Mouse (Mus musculus): ENCODE data around the gene Nmur1. TPM values are rescaled to one million over a fixed set of nuclear protein-coding genes. Genes with fewer than 3 reads are reported as not detected.

Nmur1 gene
- polyA plus RNA-seq, 1 experiment from 2014 or later: not detected

GRCm38 (mm10) chr1:86400096-86400754 is 25.8 kb downstream of the Nmur1 start:
- no peak overlapping the region for H3K9ac ChIP-seq
- no peak overlapping the region for H3K27ac ChIP-seq
- H3K27me3 ChIP-seq: no peaks in the 10 kb centered on the region
- no peak overlapping the region for H3K4me3 ChIP-seq (replicated peaks)
- ATAC-seq (replicated peaks; ENCODE audit: low FRiP score): no peak
- 0 out of 2 replicates have a peak, but pooled peaks cover 4% of the 10 kb centered on the region for H3K9me3 ChIP-seq (replicated peaks)
- no peaks in the 10 kb centered on the region for H3K4me1 ChIP-seq
- WGBS: 64% methylated on average over 8 of the region's 8 CpGs
- H3K36me3 ChIP-seq: no peaks in the 10 kb centered on the region
- no peak overlapping the region for H3K4me2 ChIP-seq

GRCm38 (mm10) chr1:86399322-86399721 is 26.7 kb downstream of the Nmur1 start:
- H3K4me2 ChIP-seq: no peak overlapping the region
- H3K9ac ChIP-seq: no peak overlapping the region
- no peak overlapping the region for H3K4me3 ChIP-seq (replicated peaks)
- no peak for ATAC-seq (replicated peaks; ENCODE audit: low FRiP score)
- H3K9me3 ChIP-seq (replicated peaks): no peaks in the 10 kb centered on the region
- H3K36me3 ChIP-seq: no peaks in the 10 kb centered on the region
- no peaks in the 10 kb centered on the region for H3K4me1 ChIP-seq
- no peaks in the 10 kb centered on the region for H3K27me3 ChIP-seq
- WGBS: 75% methylated on average over 2 of the region's 3 CpGs
- no peak overlapping the region for H3K27ac ChIP-seq

GRCm38 (mm10) chr1:86398222-86398621 is 27.8 kb downstream of the Nmur1 start:
- no peaks in the 10 kb centered on the region for H3K9me3 ChIP-seq (replicated peaks)
- no peaks in the 10 kb centered on the region for H3K36me3 ChIP-seq
- H3K27ac ChIP-seq: no peak overlapping the region
- no peak overlapping the region for H3K9ac ChIP-seq
- H3K4me1 ChIP-seq: 0 out of 2 replicates have a peak, but pooled peaks cover 3% of the 10 kb centered on the region
- no peaks in the 10 kb centered on the region for H3K27me3 ChIP-seq
- H3K4me2 ChIP-seq: no peak overlapping the region
- H3K4me3 ChIP-seq (replicated peaks): no peak overlapping the region
- no peak for ATAC-seq (replicated peaks; ENCODE audit: low FRiP score)
- 47% methylated on average over 7 of the region's 7 CpGs for WGBS

GRCm38 (mm10) chr1:86397621-86398020 is 28.4 kb downstream of the Nmur1 start:
- H3K4me2 ChIP-seq: no peak overlapping the region
- 75% methylated on average over 8 of the region's 8 CpGs for WGBS
- H3K27me3 ChIP-seq: no peaks in the 10 kb centered on the region
- no peak overlapping the region for H3K4me3 ChIP-seq (replicated peaks)
- H3K4me1 ChIP-seq: 0 out of 2 replicates have a peak, but pooled peaks cover 3% of the 10 kb centered on the region
- no peaks in the 10 kb centered on the region for H3K36me3 ChIP-seq
- H3K27ac ChIP-seq: no peak overlapping the region
- H3K9ac ChIP-seq: no peak overlapping the region
- no peak for ATAC-seq (replicated peaks; ENCODE audit: low FRiP score)
- H3K9me3 ChIP-seq (replicated peaks): no peaks in the 10 kb centered on the region

- ATAC-seq (replicated peaks; ENCODE audit: low FRiP score): no peak
- 74% methylated on average over 7 of the region's 7 CpGs for WGBS
Observed at GRCm38 (mm10) chr1:86395897-86396296, 30.1 kb downstream of the Nmur1 start.

GRCm38 (mm10) chr1:86394246-86394645 is 31.8 kb downstream of the Nmur1 start:
- WGBS: 77% methylated on average over 3 of the region's 3 CpGs
- H3K4me2 ChIP-seq: no peak overlapping the region
- H3K27ac ChIP-seq: no peak overlapping the region
- no peak overlapping the region for H3K9ac ChIP-seq
- no peaks in the 10 kb centered on the region for H3K27me3 ChIP-seq
- no peak overlapping the region for H3K4me3 ChIP-seq (replicated peaks)
- no peaks in the 10 kb centered on the region for H3K9me3 ChIP-seq (replicated peaks)
- 0 out of 2 replicates have a peak, but pooled peaks cover 3% of the 10 kb centered on the region for H3K4me1 ChIP-seq
- H3K36me3 ChIP-seq: no peaks in the 10 kb centered on the region
- no peak for ATAC-seq (replicated peaks; ENCODE audit: low FRiP score)

More at GRCm38 (mm10) chr1:86395897-86396296, 30.1 kb downstream of the Nmur1 start:
- Histone ChIP-seq H3K9ac (no peak overlapping the region), H3K4me1 (0 out of 2 replicates have a peak, but pooled peaks cover 3% of the 10 kb centered on the region), H3K4me2 (no peak overlapping the region), H3K27me3 (no peaks in the 10 kb centered on the region), H3K9me3 (replicated peaks) (no peaks in the 10 kb centered on the region), H3K27ac (no peak overlapping the region), H3K4me3 (replicated peaks) (no peak overlapping the region), H3K36me3 (no peaks in the 10 kb centered on the region)

- Histone ChIP-seq H3K9me3 (replicated peaks) (no peaks in the 10 kb centered on the region), H3K4me1 (0 out of 2 replicates have a peak, but pooled peaks cover 3% of the 10 kb centered on the region), H3K27me3 (no peaks in the 10 kb centered on the region), H3K36me3 (no peaks in the 10 kb centered on the region), H3K9ac (no peak overlapping the region), H3K4me2 (no peak overlapping the region), H3K27ac (no peak overlapping the region), H3K4me3 (replicated peaks) (no peak overlapping the region)
- 75% methylated on average over 3 of the region's 3 CpGs for WGBS
- no peak for ATAC-seq (replicated peaks; ENCODE audit: low FRiP score)
Observed at GRCm38 (mm10) chr1:86393219-86393618, 32.8 kb downstream of the Nmur1 start.

- no peak for ATAC-seq (replicated peaks; ENCODE audit: low FRiP score)
- H3K9me3 ChIP-seq (replicated peaks): no peaks in the 10 kb centered on the region
- no peak overlapping the region for H3K27ac ChIP-seq
- H3K4me2 ChIP-seq: no peak overlapping the region
- 54% methylated on average over 2 of the region's 2 CpGs for WGBS
- H3K4me3 ChIP-seq (replicated peaks): no peak overlapping the region
- H3K27me3 ChIP-seq: no peaks in the 10 kb centered on the region
- H3K4me1 ChIP-seq: 0 out of 2 replicates have a peak, but pooled peaks cover 3% of the 10 kb centered on the region
- H3K9ac ChIP-seq: no peak overlapping the region
- no peaks in the 10 kb centered on the region for H3K36me3 ChIP-seq
Observed at GRCm38 (mm10) chr1:86391425-86391824, 34.6 kb downstream of the Nmur1 start.

- Histone ChIP-seq H3K36me3 (no peaks in the 10 kb centered on the region), H3K4me1 (0 out of 2 replicates have a peak, but pooled peaks cover 3% of the 10 kb centered on the region), H3K27ac (no peak overlapping the region), H3K27me3 (no peaks in the 10 kb centered on the region), H3K4me3 (replicated peaks) (no peak overlapping the region), H3K4me2 (no peak overlapping the region), H3K9me3 (replicated peaks) (no peaks in the 10 kb centered on the region), H3K9ac (no peak overlapping the region)
- whole genome bisulfite sequencing: 1% methylated on average over 11 of the region's 11 CpGs
- ATAC-seq (replicated peaks; ENCODE audit: low FRiP score): 0 out of 2 replicates have a peak, but pooled peaks have one; percentile 31
Observed at GRCm38 (mm10) chr1:86389230-86389629, 36.8 kb downstream of the Nmur1 start.

GRCm38 (mm10) chr1:86381027-86381426 is 45.0 kb downstream of the Nmur1 start:
- H3K36me3 ChIP-seq: no peaks in the 10 kb centered on the region
- H3K4me3 ChIP-seq (replicated peaks): no peak overlapping the region
- peak; percentile 34; the same call in 1 of the 2 replicates for ATAC-seq (replicated peaks; ENCODE audit: low FRiP score)
- no peaks in the 10 kb centered on the region for H3K9me3 ChIP-seq (replicated peaks)
- no peak overlapping the region for H3K9ac ChIP-seq
- H3K4me2 ChIP-seq: peak overlapping the region; percentile 33; the same call in 1 of the 2 replicates
- no peaks in the 10 kb centered on the region for H3K27me3 ChIP-seq
- H3K27ac ChIP-seq: no peak overlapping the region
- peaks cover 19% of the 10 kb centered on the region for H3K4me1 ChIP-seq
- WGBS: 36% methylated on average over 13 of the region's 13 CpGs

- H3K27me3 ChIP-seq: no peaks in the 10 kb centered on the region
- H3K4me1 ChIP-seq: peaks cover 19% of the 10 kb centered on the region
- H3K9ac ChIP-seq: no peak overlapping the region
- H3K4me2 ChIP-seq: no peak overlapping the region
- H3K27ac ChIP-seq: no peak overlapping the region
- no peak for ATAC-seq (replicated peaks; ENCODE audit: low FRiP score)
- H3K4me3 ChIP-seq (replicated peaks): no peak overlapping the region
- H3K9me3 ChIP-seq (replicated peaks): no peaks in the 10 kb centered on the region
- no peaks in the 10 kb centered on the region for H3K36me3 ChIP-seq
- WGBS: 56% methylated on average over 9 of the region's 9 CpGs
Observed at GRCm38 (mm10) chr1:86379161-86379569, 46.9 kb downstream of the Nmur1 start.

GRCm38 (mm10) chr1:86378662-86379061 is 47.4 kb downstream of the Nmur1 start:
- no peaks in the 10 kb centered on the region for H3K9me3 ChIP-seq (replicated peaks)
- H3K4me3 ChIP-seq (replicated peaks): no peak overlapping the region
- WGBS: 16% methylated on average over 6 of the region's 6 CpGs
- no peaks in the 10 kb centered on the region for H3K27me3 ChIP-seq
- ATAC-seq (replicated peaks; ENCODE audit: low FRiP score): no peak
- H3K4me1 ChIP-seq: peaks cover 19% of the 10 kb centered on the region
- no peaks in the 10 kb centered on the region for H3K36me3 ChIP-seq
- H3K9ac ChIP-seq: no peak overlapping the region
- H3K27ac ChIP-seq: no peak overlapping the region
- H3K4me2 ChIP-seq: no peak overlapping the region
